Mouse (Mus musculus) layer of hippocampus, postnatal 14 days (tissue): ENCODE data around the gene Srp54c. TPM values are rescaled to one million over a fixed set of nuclear protein-coding genes. Genes with fewer than 3 reads are reported as not detected.

ENCODE experiments used
- DNase-seq, 2 experiments: peaks; one replicate each; pipeline ENCODE4 v3.0.0; 2021 to 2022; ENCODE audit warnings: low spot score in 2 of 2, mixed read lengths in 1 of 2
- total RNA-seq, 2 experiments: library from RNA; stranded (reverse); gene quantifications; 2 replicates each; pipeline ENCODE4 v1.2.3; 2021

Gene Srp54c
- total RNA-seq, 2 experiments from 2014 or later: 36.7 to 38.1 TPM

DNA sequence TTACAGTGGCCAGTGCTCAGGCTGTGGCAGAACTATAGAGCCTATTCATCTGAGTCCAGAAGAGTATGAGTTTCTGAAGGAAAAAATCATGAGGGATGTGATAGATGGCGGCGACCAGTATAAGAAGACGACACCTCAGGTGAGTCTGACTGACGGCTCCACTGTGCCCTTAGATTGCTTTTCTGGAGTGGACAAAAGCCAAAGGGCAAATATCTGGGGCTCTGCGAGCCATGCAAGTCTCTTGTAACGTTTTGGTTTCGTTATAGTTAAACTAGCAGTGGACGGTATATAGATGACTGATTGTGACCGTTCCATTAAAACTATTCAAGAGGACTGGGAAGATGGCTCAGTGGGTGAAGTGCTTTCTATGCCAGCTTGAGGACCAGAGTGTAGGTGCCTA, 78.8 kb downstream of the Srp54c start:
- DNase-seq: no peak

DNA sequence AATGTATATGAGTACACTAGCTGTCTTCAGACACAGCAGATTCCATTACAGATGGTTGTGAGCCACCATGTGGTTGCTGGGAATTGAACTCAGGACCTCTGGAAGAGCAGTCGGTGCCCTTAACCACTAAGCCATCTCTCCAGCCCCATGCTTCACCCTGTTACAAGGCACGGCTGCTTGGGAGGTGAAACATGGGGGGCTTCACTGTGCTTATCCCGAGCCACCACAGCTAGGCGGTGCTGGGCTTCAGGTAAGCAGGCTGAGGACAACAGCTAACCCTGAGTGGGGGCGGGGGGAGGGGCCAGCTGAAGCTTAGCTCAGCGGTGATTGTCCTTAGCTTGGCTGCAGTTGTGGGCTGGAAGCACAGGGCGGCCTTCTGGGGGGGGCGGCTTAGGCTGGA, 79.5 kb downstream of the Srp54c start:
- no peak for DNase-seq

- DNase-seq: no peak
Measured at GRCm38 (mm10) chr12:55311841-55312240, 81.9 kb downstream of the Srp54c start.

Other genes with a start within 250 kb of the Srp54c start
- not detected for gene Gm20403, start 243.6 kb upstream of the Srp54c start, total RNA-seq
- 1 to 10 TPM; 1.2 to 3.8 TPM for gene Baz1a, start 215.8 kb upstream of the Srp54c start, total RNA-seq
- gene 2700097O09Rik, start 150.1 kb upstream of the Srp54c start, total RNA-seq: 1 to 10 TPM; 8.1 to 8.6 TPM
- gene Srp54a, start 149.9 kb upstream of the Srp54c start, total RNA-seq: 10 to 100 TPM; 88.2 to 95.9 TPM
- 10 to 100 TPM; 17.6 to 22.7 TPM for gene Fam177a, start 105.7 kb upstream of the Srp54c start, total RNA-seq
- gene Srp54b, start 75.1 kb upstream of the Srp54c start, total RNA-seq: 10 to 100 TPM; 62.0 to 66.4 TPM
- gene 1700047I17Rik2, start 30.6 kb upstream of the Srp54c start, total RNA-seq: 1 to 10 TPM; 1.7 to 9.3 TPM
- gene 1110008L16Rik, start 69.4 kb downstream of the Srp54c start, total RNA-seq: 10 to 100 TPM in 1 of 2 experiments, 1 to 10 TPM in 1; 8.1 to 10.4 TPM
- gene Ppp2r3c, start 72.8 kb downstream of the Srp54c start, total RNA-seq: 10 to 100 TPM; 12.4 to 14.1 TPM
- 100 to 1,000 TPM; 140 to 142 TPM for gene Psma6, start 154.1 kb downstream of the Srp54c start, total RNA-seq